Mouse (Mus musculus) E14TG2a.4 (cell line): ENCODE measurements at regions not wholly inside any gene's neighbourhood (a gene's known extent, or its start where the extent isn't known, plus 50 kb on each side); places are given as distances from the start of the nearest gene placed in this dataset.

Experiments used
- CTCF ChIP-seq: conservative IDR thresholded peaks from 2 replicates; pipeline ENCODE4 v1.5.1; 2014; ENCODE audit warnings: low read length
- POU5F1 ChIP-seq: IDR thresholded peaks from 2 replicates; pipeline ENCODE4 v1.6.1; 2014; ENCODE audit warnings: low read length, borderline replicate concordance

- no peak for TF ChIP-seq CTCF
- TF ChIP-seq POU5F1 = no peak
These were observed 81.1 kb upstream of the Arid1b start for GRCm38 (mm10) chr17:4913001-4913400.
